Mouse (Mus musculus) embryonic stem cell, embryonic (primary cell): ENCODE results near the gene Phex.

Source experiments
- CTCF ChIA-PET, 4 experiments: fragments of 300-600 bp in 2 of 4; fragments of 350-600 bp in 2 of 4; sonication (Branson Sonifier 250); formaldehyde crosslinking; loops; one replicate each; lab custom pipeline; 2022; ENCODE audit warnings: inconsistent platforms in 2 of 4; lab: Charles Lee
- POLR2A ChIA-PET, 4 experiments: fragments of 300-600 bp in 2 of 4; fragments of 350-600 bp in 2 of 4; sonication (Branson Sonifier 250); formaldehyde crosslinking; loops; one replicate each; lab custom pipeline; 2022; ENCODE audit warnings: antibody characterized with exemption in 4 of 4, inconsistent platforms in 1 of 4; lab: Charles Lee

Gene Phex

GRCm38 (mm10) chrX:157327756-157328155 is 87.4 kb downstream of the Phex start:
- ChIA-PET POLR2A (no interaction called here), CTCF (no interaction called here)

DNA sequence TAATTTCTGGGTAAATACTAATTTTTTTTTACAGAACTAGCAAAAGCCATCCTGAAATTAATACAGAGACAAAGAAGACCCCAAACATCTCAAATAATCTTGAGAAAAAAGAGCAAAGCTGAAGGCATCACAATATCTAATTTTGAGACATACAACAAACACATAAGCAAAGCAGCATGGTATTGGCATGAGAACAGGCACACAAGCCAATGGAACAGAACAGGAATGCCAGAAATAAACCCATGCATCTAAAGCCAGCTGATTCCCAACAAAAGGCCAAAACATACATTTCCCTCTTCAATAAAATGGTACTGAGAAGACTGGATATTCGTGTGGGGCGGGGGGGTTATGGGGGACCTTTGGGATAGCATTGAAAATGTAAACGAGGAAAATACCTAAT is 90.7 kb downstream of the Phex start:
- ChIA-PET CTCF (interaction anchor here in 1 of 4 experiments (0.6 to 0.7 kb wide), 2 partner anchors 81 to 120 kb away, joined by 4 to 8 read pairs; no protein-coding TSS in a partner anchor), POLR2A (interaction anchor here in 1 of 4 experiments (0.6 kb wide), 1 partner anchor 1086 kb away, joined by 4 read pairs; no protein-coding TSS in a partner anchor)

- ChIA-PET CTCF (no interaction called here), POLR2A (no interaction called here)
Measured at GRCm38 (mm10) chrX:157310331-157310730, 104.8 kb downstream of the Phex start.

DNA sequence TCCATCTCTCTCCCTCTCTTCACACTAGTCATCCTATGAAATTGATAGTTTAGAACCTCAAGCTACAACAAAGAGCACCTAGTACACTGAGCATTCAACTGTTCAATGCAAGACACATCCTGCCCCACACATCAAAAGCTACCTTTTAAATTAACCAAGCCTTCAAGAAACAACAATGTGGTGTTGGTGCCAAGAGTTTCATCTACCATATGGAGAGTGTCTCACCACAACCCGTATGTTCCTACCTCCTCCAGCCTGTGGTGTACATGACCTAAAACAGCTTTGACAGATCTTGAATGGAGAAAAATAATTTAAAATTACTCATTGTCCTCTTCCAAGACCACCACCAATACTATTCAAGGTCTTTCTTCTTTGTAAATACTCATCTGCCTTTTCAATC is 106.9 kb downstream of the Phex start:
- ChIA-PET POLR2A (interaction anchor here in 1 of 4 experiments (0.5 kb wide), 1 partner anchor 208 kb away, joined by 4 read pairs; no protein-coding TSS in a partner anchor), CTCF (interaction anchor here in 2 of 4 experiments (1.3 to 1.5 kb wide), 2 partner anchors 11 to 136 kb away, joined by 3 to 5 read pairs; no protein-coding TSS in a partner anchor)

DNA sequence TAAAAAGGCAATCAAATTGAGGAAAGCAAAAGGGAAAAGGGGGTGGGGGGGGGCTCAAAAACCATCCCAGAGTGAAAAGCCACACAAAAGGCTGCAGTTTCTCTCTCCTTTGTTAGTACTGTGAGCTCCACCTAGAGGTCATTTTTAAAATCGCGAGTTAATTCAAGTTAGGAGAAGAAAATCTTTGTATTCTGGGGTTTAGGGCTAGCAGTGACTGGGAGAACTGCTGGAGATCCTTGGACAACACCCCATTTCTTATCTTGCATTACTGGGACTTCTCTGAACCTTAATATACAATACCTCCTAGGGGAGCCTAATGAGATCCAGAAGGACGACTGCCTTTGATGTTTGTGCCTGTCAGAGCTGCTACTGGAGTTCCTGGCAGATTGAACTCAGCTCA is 107.7 kb downstream of the Phex start:
- ChIA-PET CTCF (interaction anchor here (0.6 to 1.5 kb wide), 16 partner anchors 10 to 1932 kb away, joined by 3 to 15 read pairs (median 4); no protein-coding TSS in a partner anchor), POLR2A (no interaction called here)

GRCm38 (mm10) chrX:157306796-157307405 is 108.2 kb downstream of the Phex start:
- CTCF ChIA-PET: interaction anchor here (0.6 to 1.5 kb wide), 17 partner anchors 10 to 1932 kb away, joined by 3 to 15 read pairs (median 4); no protein-coding TSS in a partner anchor
- POLR2A ChIA-PET: no interaction called here

- ChIA-PET POLR2A (no interaction called here), CTCF (interaction anchor here in 1 of 4 experiments (0.7 kb wide), 1 partner anchor 88 kb away, joined by 3 read pairs; no protein-coding TSS in a partner anchor)
Measured at GRCm38 (mm10) chrX:157305852-157306232, 109.3 kb downstream of the Phex start.

GRCm38 (mm10) chrX:157305193-157305851 is 109.8 kb downstream of the Phex start:
- ChIA-PET POLR2A (no interaction called here), CTCF (no interaction called here)

GRCm38 (mm10) chrX:157292411-157292810 is 122.7 kb downstream of the Phex start:
- ChIA-PET POLR2A (no interaction called here), CTCF (no interaction called here)

GRCm38 (mm10) chrX:157276581-157276980 is 138.5 kb downstream of the Phex start:
- CTCF ChIA-PET: no interaction called here
- POLR2A ChIA-PET: no interaction called here

- CTCF ChIA-PET: no interaction called here
- POLR2A ChIA-PET: no interaction called here
Measured at GRCm38 (mm10) chrX:157273291-157273690, 141.8 kb downstream of the Phex start.

DNA sequence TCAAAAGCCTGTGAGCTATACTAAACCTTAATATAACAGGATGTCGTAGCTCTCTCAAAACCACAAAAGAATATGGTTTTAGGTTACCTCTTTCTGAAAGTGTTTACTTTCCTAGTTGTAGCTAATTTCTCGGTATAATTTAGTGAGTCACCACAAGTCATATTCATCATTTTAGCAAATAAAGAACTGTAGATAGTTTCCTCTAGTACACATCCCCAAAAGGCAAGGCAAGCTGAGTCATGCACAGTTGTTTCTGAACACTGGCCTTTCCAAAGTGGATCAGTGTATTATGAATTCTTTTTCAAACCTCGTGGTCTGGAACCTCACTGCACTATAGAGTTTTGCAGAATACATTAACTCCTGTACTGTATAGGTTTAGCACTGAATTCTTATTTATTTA is 143.5 kb downstream of the Phex start:
- ChIA-PET CTCF (no interaction called here), POLR2A (no interaction called here)

- ChIA-PET CTCF (interaction anchor here in 1 of 4 experiments (0.7 kb wide), 1 partner anchor 304 kb away, joined by 3 read pairs; no protein-coding TSS in a partner anchor), POLR2A (no interaction called here)
Measured at GRCm38 (mm10) chrX:157269726-157270305, 145.3 kb downstream of the Phex start.

GRCm38 (mm10) chrX:157268141-157268540 is 147.0 kb downstream of the Phex start:
- POLR2A ChIA-PET: no interaction called here
- CTCF ChIA-PET: no interaction called here

DNA sequence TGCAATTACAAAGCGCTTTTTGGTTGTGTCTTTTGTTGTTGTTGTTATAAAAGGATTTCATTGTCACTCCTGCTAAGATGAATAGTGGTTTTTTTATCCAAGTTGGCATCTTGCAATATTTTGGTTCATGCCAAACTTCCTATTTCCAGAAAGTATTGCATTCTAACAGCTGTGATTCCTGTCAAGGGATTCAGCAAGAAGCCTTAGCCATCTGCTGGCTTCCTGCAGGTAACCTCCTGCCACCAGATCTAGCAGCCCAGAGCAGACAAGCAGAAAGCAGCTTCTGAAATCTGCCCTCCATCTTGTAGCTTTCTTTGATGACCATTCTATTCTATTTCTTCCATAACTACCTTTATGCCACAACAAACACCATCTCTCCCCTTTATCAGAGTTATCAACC is 212.4 kb downstream of the Phex start:
- ChIA-PET CTCF (no interaction called here), POLR2A (no interaction called here)

DNA sequence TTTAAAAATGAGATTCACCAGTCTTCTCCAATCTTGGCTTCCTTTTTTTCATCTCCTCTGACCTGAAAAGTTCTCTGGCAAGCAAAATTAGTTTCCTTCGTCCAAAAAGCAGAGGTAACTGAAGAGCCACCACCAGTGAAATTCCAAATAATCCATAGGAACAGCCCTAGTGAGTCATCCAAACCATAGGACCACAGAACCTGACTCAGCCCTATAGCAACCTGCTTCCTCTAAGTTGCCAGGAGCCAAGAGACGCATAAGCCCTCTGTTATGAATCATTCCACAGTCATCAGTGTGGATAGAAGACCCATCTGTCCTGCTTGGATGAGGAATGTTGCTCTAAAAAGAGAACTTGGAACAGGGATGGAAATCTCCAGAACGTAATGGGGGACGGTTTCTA is 230.9 kb downstream of the Phex start:
- CTCF ChIA-PET: no interaction called here
- POLR2A ChIA-PET: no interaction called here

GRCm38 (mm10) chrX:157180845-157181244 is 234.3 kb downstream of the Phex start:
- POLR2A ChIA-PET: no interaction called here
- CTCF ChIA-PET: no interaction called here

DNA sequence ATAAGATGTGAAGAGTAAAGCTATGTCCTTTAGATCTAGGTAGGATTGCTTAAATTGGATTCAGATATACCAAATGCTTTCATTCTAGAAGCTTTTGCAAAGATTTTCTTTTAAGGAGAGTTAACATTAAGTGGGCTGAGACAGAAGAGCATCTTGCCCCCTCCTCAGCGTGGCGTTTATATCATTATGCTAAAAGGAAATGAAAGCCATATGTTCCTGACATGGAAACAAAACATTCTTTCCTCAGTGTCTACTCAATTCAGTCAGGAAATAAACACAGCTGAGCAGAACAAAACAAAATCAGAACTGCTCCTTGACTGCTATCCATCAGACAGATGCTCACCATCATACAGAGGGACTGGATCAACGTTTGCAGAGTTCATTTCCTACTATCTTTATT is 251.0 kb downstream of the Phex start:
- ChIA-PET POLR2A (no interaction called here), CTCF (no interaction called here)

DNA sequence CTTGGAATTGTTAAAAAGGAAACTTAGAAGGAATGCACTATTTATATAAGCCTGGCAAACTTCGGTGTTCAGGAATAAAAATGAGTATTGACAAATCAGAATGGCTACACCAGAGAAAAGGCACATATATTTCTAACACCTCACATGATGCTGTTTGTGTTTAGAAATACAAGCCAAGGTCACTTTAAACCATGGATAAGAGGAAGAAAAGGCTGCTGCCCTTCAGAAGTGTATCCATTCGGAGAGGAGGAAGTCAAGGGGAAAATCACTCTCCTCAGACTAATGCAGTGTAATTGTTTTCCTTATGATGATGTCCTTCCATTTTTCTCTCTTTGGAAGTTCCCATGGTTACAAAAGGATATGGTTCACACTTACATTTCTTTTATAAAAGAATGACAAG is 251.7 kb downstream of the Phex start:
- POLR2A ChIA-PET: no interaction called here
- CTCF ChIA-PET: no interaction called here

- POLR2A ChIA-PET: no interaction called here
- CTCF ChIA-PET: no interaction called here
Measured at GRCm38 (mm10) chrX:157144675-157145074, 270.4 kb downstream of the Phex start.
